ENCODE assay signal across 8 mouse cellular contexts in the genomic region with DNA sequence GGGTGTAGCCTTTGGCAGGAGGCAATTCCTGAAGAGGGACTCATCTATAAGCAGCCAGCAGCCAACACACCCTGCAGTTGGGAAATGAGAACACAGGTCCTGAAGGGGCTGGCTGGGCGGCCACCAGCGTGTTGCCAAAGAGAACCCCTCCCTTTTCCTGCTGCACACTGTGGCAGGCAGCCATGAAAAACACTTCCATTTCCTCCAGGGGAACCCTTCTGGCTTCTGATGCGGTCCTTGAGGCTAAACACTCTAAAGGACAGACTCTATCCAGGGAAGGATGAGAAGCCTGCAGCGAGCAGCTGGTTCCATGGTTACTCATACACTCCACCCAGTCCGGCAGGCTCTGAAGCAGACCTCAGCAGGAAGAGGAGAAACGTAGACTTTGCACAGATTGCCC.
A peak's percentile ranks its signal among the peaks of the same experiment; 100 is the strongest.
DNase-seq lines count a peak whose midpoint lies in the region; ATAC-seq lines count a peak whose summit lies in the region.

No protein-coding gene starts in this region.

- 80% methylated on average over 6 of the region's 6 CpGs for WGBS in midbrain, embryonic 16.5 days
- WGBS in midbrain, embryonic 13.5 days: 84% methylated on average over 6 of the region's 6 CpGs
- 42% methylated on average over 6 of the region's 6 CpGs for WGBS in kidney, embryonic 16.5 days
- WGBS in forebrain, embryonic 16.5 days: 82% methylated on average over 6 of the region's 6 CpGs

- no peak overlapping the region for H3K4me2 ChIP-seq in midbrain, embryonic 16.5 days (ENCODE audit: low read length)
- no peak overlapping the region for H3K4me2 ChIP-seq in midbrain, embryonic 13.5 days (replicated peaks)
- no peak overlapping the region for H3K4me2 ChIP-seq in kidney, embryonic 16.5 days (replicated peaks; ENCODE audit: low read depth, low read length)
- no peak overlapping the region for H3K4me2 ChIP-seq in forebrain, embryonic 16.5 days (ENCODE audit: low read length)

- peak; percentile 28; the same call in 1 of the 2 replicates for ATAC-seq in midbrain, embryonic 16.5 days
- no peak for ATAC-seq in midbrain, embryonic 13.5 days
- ATAC-seq in kidney, embryonic 16.5 days (ENCODE audit: low FRiP score, low TSS enrichment): peak; percentile 92
- no peak; the same call in 1 of the 2 replicates for ATAC-seq in forebrain, embryonic 16.5 days

- no peaks in the 10 kb centered on the region for H3K36me3 ChIP-seq in midbrain, embryonic 16.5 days (ENCODE audit: control insufficient read depth, insufficient read depth, low read length)
- no peaks in the 10 kb centered on the region for H3K36me3 ChIP-seq in midbrain, embryonic 13.5 days
- no peaks in the 10 kb centered on the region for H3K36me3 ChIP-seq in kidney, embryonic 16.5 days (ENCODE audit: insufficient read depth, low read length)
- H3K36me3 ChIP-seq in forebrain, embryonic 16.5 days (ENCODE audit: control insufficient read depth, insufficient read depth): no peaks in the 10 kb centered on the region

- H3K4me1 ChIP-seq in midbrain, embryonic 16.5 days (ENCODE audit: control insufficient read depth, insufficient read depth, low read length): no peaks in the 10 kb centered on the region
- no peaks in the 10 kb centered on the region for H3K4me1 ChIP-seq in midbrain, embryonic 13.5 days (replicated peaks)
- H3K4me1 ChIP-seq in kidney, embryonic 16.5 days (ENCODE audit: insufficient read depth, low read length): peaks cover 12% of the 10 kb centered on the region; the same call in 1 of the 2 replicates
- no peaks in the 10 kb centered on the region for H3K4me1 ChIP-seq in forebrain, embryonic 16.5 days (replicated peaks; ENCODE audit: control insufficient read depth, insufficient read depth, low read length)

- peak; percentile 48 for DNase-seq in brain, adult 2 months (ENCODE audit: low read depth, low spot score)
- DNase-seq in heart, adult 9 months (ENCODE audit: low spot score in 2 of 2): peak; percentile 92 to 94
- DNase-seq in lung, postnatal 14 days: peak; percentile 87
- DNase-seq in natural killer cell, adult 2 months (ENCODE audit: low spot score in 2 of 2): no peak

- H3K27ac ChIP-seq in midbrain, embryonic 16.5 days (ENCODE audit: low read length): no peak overlapping the region
- H3K27ac ChIP-seq in midbrain, embryonic 13.5 days: no peak overlapping the region
- peak overlapping the region; percentile 78; the same call in 1 of the 2 replicates for H3K27ac ChIP-seq in kidney, embryonic 16.5 days (ENCODE audit: low read length)
- H3K27ac ChIP-seq in forebrain, embryonic 16.5 days (ENCODE audit: low read length): no peak overlapping the region

- no peak overlapping the region for H3K9ac ChIP-seq in midbrain, embryonic 16.5 days (ENCODE audit: low read depth, low read length)
- H3K9ac ChIP-seq in midbrain, embryonic 13.5 days (replicated peaks): no peak overlapping the region
- no peak overlapping the region for H3K9ac ChIP-seq in kidney, embryonic 16.5 days (replicated peaks; ENCODE audit: low read length)
- H3K9ac ChIP-seq in forebrain, embryonic 16.5 days (replicated peaks; ENCODE audit: low read depth, low read length): no peak overlapping the region

- H3K27me3 ChIP-seq in midbrain, embryonic 16.5 days (ENCODE audit: control insufficient read depth, insufficient read depth, low read depth, low read length): no peaks in the 10 kb centered on the region
- H3K27me3 ChIP-seq in midbrain, embryonic 13.5 days: no peaks in the 10 kb centered on the region
- no peaks in the 10 kb centered on the region for H3K27me3 ChIP-seq in kidney, embryonic 16.5 days (ENCODE audit: insufficient read depth, low read length)
- no peaks in the 10 kb centered on the region for H3K27me3 ChIP-seq in forebrain, embryonic 16.5 days (replicated peaks; ENCODE audit: control insufficient read depth, insufficient read depth, low read length)

- no peak overlapping the region for H3K4me3 ChIP-seq in midbrain, embryonic 16.5 days (ENCODE audit: low read depth, low read length)
- no peak overlapping the region for H3K4me3 ChIP-seq in midbrain, embryonic 13.5 days (replicated peaks)
- no peak overlapping the region for H3K4me3 ChIP-seq in kidney, embryonic 16.5 days (ENCODE audit: low read length)
- no peak overlapping the region for H3K4me3 ChIP-seq in forebrain, embryonic 16.5 days (replicated peaks; ENCODE audit: low read length)

- H3K9me3 ChIP-seq in midbrain, embryonic 16.5 days (replicated peaks; ENCODE audit: control insufficient read depth, low read length, poor library complexity, severe bottlenecking): no peaks in the 10 kb centered on the region
- H3K9me3 ChIP-seq in midbrain, embryonic 13.5 days: no peaks in the 10 kb centered on the region
- no peaks in the 10 kb centered on the region for H3K9me3 ChIP-seq in kidney, embryonic 16.5 days (ENCODE audit: low read length)
- no peaks in the 10 kb centered on the region for H3K9me3 ChIP-seq in forebrain, embryonic 16.5 days (ENCODE audit: control insufficient read depth, low read length)

Comparison
In these comparisons a context has a peak if more than half of its experiments do, and no peak if none do; other contexts are left out.
1. ATAC-seq: peak in midbrain, embryonic 16.5 days (single experiment) and kidney, embryonic 16.5 days (single experiment); none in midbrain, embryonic 13.5 days (single experiment) and forebrain, embryonic 16.5 days (single experiment).
2. DNase-seq: peak in brain, adult 2 months (single experiment), heart, adult 9 months (2 of 2) and lung, postnatal 14 days (single experiment); none in natural killer cell, adult 2 months (0 of 2).